Mouse (Mus musculus) mesoderm, embryonic 11.5 days (tissue): Measurements from ENCODE around the gene Gm3045.

ENCODE experiments used
- DNase-seq: peaks from one replicate; pipeline ENCODE4 v3.0.0-alpha.2; 2012; ENCODE audit warnings: low read depth, low spot score

Gene Gm3045

DNA sequence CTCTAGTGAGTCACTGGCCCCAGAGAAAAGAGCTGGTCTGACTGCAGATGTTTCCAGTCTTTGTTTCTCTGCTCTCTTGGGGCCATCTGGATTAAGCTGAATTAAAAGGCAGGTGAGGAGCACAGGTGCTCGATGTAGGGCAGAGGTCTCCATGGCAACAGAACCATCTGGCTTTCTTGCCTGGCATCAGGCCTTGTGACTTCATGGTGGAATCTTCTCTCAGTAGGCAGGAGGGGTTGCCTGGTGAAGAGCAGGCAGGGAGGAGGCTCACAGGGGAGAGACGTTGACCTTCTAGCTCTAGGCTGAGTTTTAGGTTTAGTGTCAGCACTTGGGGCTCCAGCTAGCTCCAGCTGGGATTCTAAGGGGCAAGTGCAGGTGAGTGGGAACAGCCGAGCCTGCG is at the start of gene Gm3045:
Gene Gm3045 (plus strand): TSS at position 230 of the 400 bp plus-strand sequence.
- DNase-seq = no peak

- peak; percentile 50 for DNase-seq
Measured at GRCm38 (mm10) chr13:56380855-56381685, 45.3 kb upstream of the Gm3045 start.

- no peak for DNase-seq
Measured at GRCm38 (mm10) chr13:56383406-56383805, 43.0 kb upstream of the Gm3045 start.

GRCm38 (mm10) chr13:56386411-56386810 is 40.0 kb upstream of the Gm3045 start:
- no peak for DNase-seq

DNA sequence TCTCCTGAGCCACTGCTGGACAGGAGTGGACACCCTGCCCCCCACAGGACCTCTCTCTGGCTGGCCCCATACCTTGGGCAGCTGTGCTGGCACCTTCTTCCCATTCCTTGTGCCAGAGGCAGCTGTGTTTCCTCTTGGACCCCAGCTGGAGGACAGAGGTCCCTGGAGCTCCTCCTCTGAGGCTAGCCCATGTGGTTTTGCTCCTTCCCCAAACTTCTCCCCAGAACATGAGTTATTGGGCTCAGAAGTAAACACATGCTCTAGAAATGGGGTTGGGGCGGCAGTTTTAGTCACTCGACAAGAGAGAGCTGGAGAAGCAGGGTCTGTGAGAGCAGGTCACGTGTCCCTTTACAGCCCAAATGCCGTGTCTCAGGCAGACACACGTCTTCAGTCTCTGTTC is 39.0 kb upstream of the Gm3045 start:
- DNase-seq = no peak

- DNase-seq = no peak
Measured at GRCm38 (mm10) chr13:56388042-56388441, 38.4 kb upstream of the Gm3045 start.

- no peak for DNase-seq
Measured at GRCm38 (mm10) chr13:56397572-56397971, 28.8 kb upstream of the Gm3045 start.

GRCm38 (mm10) chr13:56401186-56401585 is 25.2 kb upstream of the Gm3045 start:
- DNase-seq = no peak

GRCm38 (mm10) chr13:56403381-56404086 is 22.9 kb upstream of the Gm3045 start:
- DNase-seq = no peak

DNA sequence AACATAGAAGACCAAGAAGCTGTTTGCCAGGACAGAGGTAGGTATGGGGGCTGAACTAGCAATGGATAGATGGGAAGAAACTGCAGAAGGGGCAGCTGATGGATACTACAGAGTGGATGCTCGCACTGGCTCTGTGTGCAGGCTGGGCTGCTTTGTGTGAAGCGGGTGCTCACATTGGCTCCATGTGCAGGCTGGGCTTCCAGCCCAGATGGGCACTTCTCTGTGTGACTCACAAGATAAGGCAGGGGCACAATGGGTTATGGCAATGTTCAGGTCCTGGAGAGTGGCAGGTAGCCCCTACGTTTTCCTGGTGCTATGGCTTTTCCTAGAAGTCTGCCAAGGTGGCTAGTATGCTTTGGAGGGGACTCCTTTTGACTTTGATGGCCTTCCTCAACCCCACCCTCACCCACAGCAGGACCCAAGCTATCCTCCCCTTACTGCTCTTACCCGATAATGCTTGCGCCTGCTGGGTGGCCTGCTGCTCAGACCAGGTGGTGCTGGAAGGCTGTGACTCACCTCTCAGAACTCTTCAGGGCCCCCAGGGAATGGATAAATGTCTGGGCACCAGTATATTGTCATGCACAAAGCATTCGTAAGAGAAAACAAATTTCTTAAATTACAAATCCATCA is 21.8 kb upstream of the Gm3045 start:
- DNase-seq = no peak

- DNase-seq = no peak
Measured at GRCm38 (mm10) chr13:56412286-56412873, 14.0 kb upstream of the Gm3045 start.

GRCm38 (mm10) chr13:56418685-56419483 is 7.5 kb upstream of the Gm3045 start:
- DNase-seq = no peak

- DNase-seq = no peak
Measured at GRCm38 (mm10) chr13:56419538-56419937, 6.9 kb upstream of the Gm3045 start.

GRCm38 (mm10) chr13:56422072-56422723 is 4.2 kb upstream of the Gm3045 start:
- peak; percentile 78 for DNase-seq

DNA sequence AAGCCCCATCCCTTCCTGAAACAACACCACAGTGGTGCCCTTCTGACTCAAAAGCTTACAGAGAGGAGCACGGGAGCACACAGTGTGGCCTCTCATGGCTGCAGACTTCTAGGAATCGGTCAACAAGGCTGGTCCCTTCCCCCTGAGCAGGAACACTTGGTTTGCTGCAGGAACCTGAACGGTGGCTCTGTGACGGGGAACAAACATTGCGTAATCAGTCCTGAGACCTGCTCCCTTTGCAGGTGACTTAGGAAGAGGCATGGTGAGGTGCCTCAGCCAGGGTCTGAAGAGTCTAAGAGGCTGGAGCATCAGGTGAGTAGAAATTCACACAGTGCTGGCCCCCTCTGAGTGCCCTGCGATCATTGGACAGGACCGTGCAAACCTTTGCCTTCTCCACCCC is 463 bp upstream of the Gm3045 start:
- no peak for DNase-seq

- DNase-seq = peak; percentile 85
Measured at GRCm38 (mm10) chr13:56428724-56429500, 2.5 kb downstream of the Gm3045 start.

- no peak for DNase-seq
Measured at GRCm38 (mm10) chr13:56432496-56432895, 6.1 kb downstream of the Gm3045 start.

- DNase-seq = peak; percentile 86
Measured at GRCm38 (mm10) chr13:56433466-56433865, 7.1 kb downstream of the Gm3045 start.

DNA sequence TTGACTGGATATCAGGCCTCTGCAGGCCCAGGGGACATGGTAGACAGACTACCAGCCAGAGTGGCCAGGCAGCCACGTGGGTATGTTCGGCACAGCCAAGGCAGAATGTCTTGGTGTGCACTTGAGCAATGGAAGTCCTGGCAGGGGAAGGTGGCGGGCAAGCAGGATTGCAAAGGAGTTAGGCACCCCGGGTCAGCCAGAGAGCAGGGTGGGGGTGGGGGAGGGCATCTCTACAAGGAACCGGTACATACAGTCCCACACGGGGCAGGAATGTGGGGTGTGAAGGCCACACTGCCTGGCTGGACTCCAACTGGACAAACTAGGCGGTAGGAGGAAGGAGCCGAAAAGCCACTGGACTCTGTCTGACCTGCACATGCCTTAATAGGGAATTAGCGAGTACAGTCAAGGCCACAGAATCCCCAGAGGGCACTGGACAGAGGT is 7.9 kb downstream of the Gm3045 start:
- DNase-seq = no peak
